Mouse (Mus musculus) hindbrain, postnatal 0 days (tissue): ENCODE data around the gene 1700069L16Rik. TPM values are rescaled to one million over a fixed set of nuclear protein-coding genes. Genes with fewer than 3 reads are reported as not detected.
A peak's percentile ranks its signal among the peaks of the same experiment; 100 is the strongest.

Source experiments
- ATAC-seq: fragments of 200-750 bp; cut with Nextera tagmentation; 2 replicates; pipeline ENCODE4 v1.8.0; 2017; ENCODE audit warnings: mild to moderate bottlenecking, moderate TSS enrichment, moderate library complexity
- DNase-seq: peaks from one replicate; pipeline ENCODE4 v3.0.0-alpha.2; 2015; ENCODE audit warnings: low spot score
- H3K27ac ChIP-seq: fragments of 300-500 bp; sonication (generic); 2 replicates; pipeline ENCODE4 v1.5.1; 2014; ENCODE audit warnings: mild to moderate bottlenecking
- H3K27me3 ChIP-seq: fragments of 300-500 bp; sonication (generic); 2 replicates; pipeline ENCODE4 v1.6.1; 2014; ENCODE audit warnings: low read length, mixed read lengths; ENCODE audit not compliant: insufficient read depth
- H3K36me3 ChIP-seq: fragments of 300-500 bp; sonication (generic); 2 replicates; pipeline ENCODE4 v1.6.1; 2014; ENCODE audit warnings: low read length, mixed read lengths; ENCODE audit not compliant: insufficient read depth
- H3K4me1 ChIP-seq: fragments of 300-500 bp; sonication (generic); 2 replicates; pipeline ENCODE4 v1.6.1; 2014; ENCODE audit warnings: antibody characterized with exemption, low read length, mixed read lengths; ENCODE audit not compliant: insufficient read depth
- H3K4me2 ChIP-seq: fragments of 300-500 bp; sonication (generic); 2 replicates; pipeline ENCODE4 v1.6.1; 2014; ENCODE audit warnings: low read depth, mild to moderate bottlenecking, low read length, moderate library complexity, mixed read lengths
- H3K4me3 ChIP-seq: fragments of 300-500 bp; sonication (generic); 2 replicates; pipeline ENCODE4 v1.5.1; 2014; ENCODE audit warnings: low read length
- H3K9ac ChIP-seq: fragments of 300-500 bp; sonication (generic); replicated peaks from 2 replicates; pipeline ENCODE4 v1.6.1; 2014; ENCODE audit warnings: mild to moderate bottlenecking, low read length, moderate library complexity, mixed read lengths
- H3K9me3 ChIP-seq: fragments of 300-500 bp; sonication (generic); 2 replicates; pipeline ENCODE4 v1.6.1; 2016; ENCODE audit warnings: low read length, mixed read lengths
- CTCF ChIP-seq: IDR thresholded peaks from 2 replicates; pipeline ENCODE4 v1.5.1; 2016; ENCODE audit warnings: antibody characterized with exemption, control low read depth, low read depth
- WGBS: fragments of 180-500 bp; shearing (Covaris S2); extraction: QIAGEN DNeasy Blood & Tissue Kit; methylation state at CpG from one replicate; pipeline ENCODE4 v1.1.7; 2014; 5-methylcytosine and 5-hydroxymethylcytosine counted together
- polyA plus RNA-seq: library from polyadenylated mRNA; unstranded; fragments of >200 nt; fragmentation: Nextera tagmentation; extraction: Ambion mirVana; gene quantifications from 2 replicates; pipeline ENCODE4 v1.2.1, GENCODE M21; 2015
- total RNA-seq: library from RNA; depleted of rRNA; stranded (reverse); fragments of >200 nt; gene quantifications from 2 replicates; pipeline ENCODE4 v1.2.3, GENCODE M21; 2014

Gene 1700069L16Rik
- total and polyA plus RNA-seq, 2 experiments from 2014 or later: not detected

- no peaks in the 10 kb centered on the region for H3K9me3 ChIP-seq
- no peaks in the 10 kb centered on the region for H3K4me1 ChIP-seq
- ATAC-seq (no peak), DNase-seq (no peak)
- H3K4me2 ChIP-seq: no peak overlapping the region
- no peak overlapping the region for H3K9ac ChIP-seq
- H3K27ac ChIP-seq: no peak overlapping the region
- peaks cover 14% of the 10 kb centered on the region; the same call in 1 of the 2 replicates for H3K36me3 ChIP-seq
- no peak overlapping the region for H3K4me3 ChIP-seq
- TF ChIP-seq CTCF: no peak
- no peaks in the 10 kb centered on the region for H3K27me3 ChIP-seq
- WGBS: 70% methylated on average over 5 of the region's 5 CpGs
These were observed 9.8 kb upstream of the 1700069L16Rik start for GRCm38 (mm10) chr5:113734376-113734775.

GRCm38 (mm10) chr5:113732182-113732581 is 7.6 kb upstream of the 1700069L16Rik start:
- no peak overlapping the region for H3K9ac ChIP-seq
- H3K4me3 ChIP-seq: no peak overlapping the region
- DNase-seq (peak; percentile 80), ATAC-seq (no peak)
- no peaks in the 10 kb centered on the region for H3K27me3 ChIP-seq
- H3K9me3 ChIP-seq: no peaks in the 10 kb centered on the region
- no peaks in the 10 kb centered on the region for H3K4me1 ChIP-seq
- H3K4me2 ChIP-seq: no peak overlapping the region
- WGBS: 28% methylated on average over 6 of the region's 6 CpGs
- H3K36me3 ChIP-seq: no peaks in the 10 kb centered on the region
- H3K27ac ChIP-seq: no peak overlapping the region
- peak; percentile 90 for TF ChIP-seq CTCF

GRCm38 (mm10) chr5:113731174-113731573 is 6.6 kb upstream of the 1700069L16Rik start:
- Histone ChIP-seq H3K4me1 (no peaks in the 10 kb centered on the region), H3K9me3 (no peaks in the 10 kb centered on the region), H3K4me2 (no peak overlapping the region), H3K9ac (no peak overlapping the region), H3K27ac (peak overlapping the region; percentile 21; the same call in 1 of the 2 replicates), H3K27me3 (no peaks in the 10 kb centered on the region), H3K4me3 (no peak overlapping the region), H3K36me3 (no peaks in the 10 kb centered on the region)
- no peak for ATAC-seq
- no peak for DNase-seq
- 85% methylated on average over 7 of the region's 7 CpGs for WGBS
- no peak for TF ChIP-seq CTCF

- ATAC-seq (no peak), DNase-seq (peak; percentile 66)
- no peak for TF ChIP-seq CTCF
- Histone ChIP-seq H3K4me3 (no peak overlapping the region), H3K4me2 (no peak overlapping the region), H3K27ac (peak overlapping the region; percentile 21), H3K36me3 (no peaks in the 10 kb centered on the region), H3K9ac (0 out of 2 replicates have a peak overlapping the region, but pooled peaks have one; percentile 2), H3K4me1 (no peaks in the 10 kb centered on the region), H3K27me3 (no peaks in the 10 kb centered on the region), H3K9me3 (no peaks in the 10 kb centered on the region)
- 59% methylated on average over 7 of the region's 7 CpGs for WGBS
These were observed 6.1 kb upstream of the 1700069L16Rik start for GRCm38 (mm10) chr5:113730641-113731121.

DNA sequence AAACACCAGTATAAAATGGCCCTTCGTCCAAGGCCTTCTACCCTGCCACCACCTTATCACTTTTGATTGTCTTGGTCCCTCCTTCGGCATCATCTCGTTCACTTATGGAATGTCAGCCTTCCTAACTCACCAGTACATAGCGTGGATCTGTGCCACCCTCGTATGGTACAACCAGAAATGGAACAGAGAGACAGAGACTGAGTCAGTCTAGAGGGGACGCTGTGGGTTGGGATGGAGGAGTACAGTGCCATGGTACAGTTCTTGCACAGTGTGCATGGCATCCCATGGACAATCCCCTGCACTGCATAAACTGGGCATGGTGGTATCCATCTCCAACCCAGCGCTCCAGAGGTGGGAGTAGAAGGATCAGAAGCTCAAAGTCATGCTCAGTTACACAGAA is 4.1 kb upstream of the 1700069L16Rik start:
- Histone ChIP-seq H3K36me3 (no peaks in the 10 kb centered on the region), H3K4me1 (no peaks in the 10 kb centered on the region; the same call in 1 of the 2 replicates), H3K27me3 (no peaks in the 10 kb centered on the region), H3K27ac (no peak overlapping the region), H3K4me3 (no peak overlapping the region), H3K9ac (no peak overlapping the region), H3K4me2 (no peak overlapping the region), H3K9me3 (no peaks in the 10 kb centered on the region)
- TF ChIP-seq CTCF: no peak
- ATAC-seq: no peak
- WGBS: 90% methylated on average over 7 of the region's 7 CpGs
- DNase-seq: no peak

DNA sequence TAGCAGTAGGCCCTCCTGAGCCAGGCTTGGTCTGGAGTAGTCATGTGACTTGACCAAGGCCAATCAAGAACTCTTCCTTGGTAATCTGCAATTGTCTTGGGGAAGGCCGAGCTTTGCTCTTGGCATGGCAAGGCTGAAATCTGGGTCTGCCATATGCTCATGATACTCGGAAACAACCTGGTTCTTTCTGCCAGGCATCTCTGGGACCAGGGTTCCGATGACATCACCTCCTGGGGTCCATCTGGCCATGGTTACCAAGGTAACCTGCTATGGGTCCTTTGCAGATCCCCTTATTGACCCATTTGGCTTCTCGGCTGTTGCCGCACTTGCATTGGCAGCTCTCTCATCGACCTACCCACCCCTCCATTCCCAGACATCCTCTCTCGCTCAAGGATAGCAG is 3.4 kb upstream of the 1700069L16Rik start:
- DNase-seq: peak; percentile 38

DNA sequence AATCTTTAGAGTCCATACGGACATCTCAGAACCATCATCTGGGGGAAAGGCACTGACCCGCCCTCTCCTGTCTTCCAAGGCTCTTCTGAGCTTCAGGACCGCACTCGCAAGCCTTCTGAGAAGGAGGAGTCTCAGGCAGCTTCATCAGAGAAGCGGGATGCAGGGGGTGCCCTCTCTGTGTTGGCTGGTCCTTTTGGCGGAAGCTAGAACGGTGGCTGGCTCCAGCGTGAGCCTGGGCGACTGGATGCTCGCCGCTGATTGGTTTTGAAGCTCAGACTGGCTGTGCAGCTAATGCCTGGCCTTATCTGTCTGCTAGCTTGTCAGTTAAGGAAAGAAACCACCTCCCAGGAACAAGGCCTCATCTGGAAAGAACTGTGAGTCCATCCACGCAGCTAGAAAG is 2.7 kb upstream of the 1700069L16Rik start:
- Histone ChIP-seq H3K9me3 (no peaks in the 10 kb centered on the region), H3K9ac (no peak overlapping the region), H3K4me1 (peaks cover 4% of the 10 kb centered on the region; the same call in 1 of the 2 replicates), H3K4me3 (no peak overlapping the region), H3K27me3 (no peaks in the 10 kb centered on the region), H3K36me3 (no peaks in the 10 kb centered on the region), H3K27ac (no peak overlapping the region), H3K4me2 (no peak overlapping the region)
- no peak for ATAC-seq
- TF ChIP-seq CTCF: no peak
- 65% methylated on average over 12 of the region's 12 CpGs for WGBS
- no peak for DNase-seq

More for the DNA sequence above, 3.4 kb upstream of the 1700069L16Rik start:
- no peaks in the 10 kb centered on the region for H3K27me3 ChIP-seq
- 58% methylated on average over 7 of the region's 7 CpGs for WGBS
- H3K27ac ChIP-seq: no peak overlapping the region
- H3K4me2 ChIP-seq: no peak overlapping the region
- no peak for ATAC-seq
- no peaks in the 10 kb centered on the region for H3K36me3 ChIP-seq
- no peak for TF ChIP-seq CTCF
- H3K4me1 ChIP-seq: peaks cover 4% of the 10 kb centered on the region; the same call in 1 of the 2 replicates
- no peak overlapping the region for H3K4me3 ChIP-seq
- H3K9me3 ChIP-seq: no peaks in the 10 kb centered on the region
- no peak overlapping the region for H3K9ac ChIP-seq
